Mouse (Mus musculus) embryo, embryonic 11.5 days (tissue): Measurements from ENCODE around the gene Ift81.
"Not testable (repeated sequence)": the region's sequence is repeated elsewhere in the genome, so short reads cannot be mapped to it uniquely, and the experiment has no call there.

Experiments
- DNase-seq: peaks from one replicate; pipeline ENCODE4 v3.0.0-alpha.2; 2012; ENCODE audit warnings: low read depth, low spot score

Ift81 gene

DNA sequence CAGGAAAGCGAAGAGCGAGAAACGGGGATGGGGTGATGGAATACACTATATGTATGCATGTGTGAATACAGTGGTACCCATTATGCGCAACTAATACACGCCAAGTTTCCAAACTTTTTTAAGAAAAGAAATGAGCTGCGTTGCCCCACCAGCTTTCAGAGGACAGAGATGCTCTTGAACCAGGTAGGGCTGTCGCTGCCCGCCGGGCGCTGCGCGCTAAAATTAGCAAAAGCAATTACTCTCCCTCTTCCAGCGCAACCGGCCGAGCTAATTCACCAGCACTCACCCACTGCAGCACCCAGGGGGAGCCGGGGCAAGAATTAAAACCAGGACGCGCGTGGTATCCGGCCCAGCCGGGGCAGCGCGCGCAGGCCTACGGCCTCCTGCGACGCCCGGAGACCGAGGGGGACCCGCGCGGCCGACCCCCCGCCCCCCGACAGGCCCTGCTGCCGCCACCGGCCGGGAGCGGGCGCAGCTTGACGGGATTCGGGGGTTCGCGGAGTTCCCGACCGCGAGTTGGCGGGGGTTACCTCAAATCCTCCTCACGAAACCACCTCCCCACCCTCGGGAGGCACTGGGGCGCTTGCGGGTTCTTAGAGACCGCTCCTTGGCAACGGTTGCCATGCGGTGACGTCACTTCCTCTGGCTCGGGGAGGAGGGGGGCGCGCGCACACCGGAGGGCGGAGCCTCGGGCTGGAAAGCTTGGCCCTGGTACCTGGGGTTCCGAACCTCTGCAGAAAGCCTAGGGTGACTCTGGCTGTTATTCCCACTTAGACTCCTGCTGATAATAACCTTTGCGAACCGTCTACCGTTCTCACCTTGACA, at the start of gene Ift81:
Gene Ift81 (minus strand): TSS at position 611 of the 825 bp plus-strand sequence.
- DNase-seq, result peak; percentile 94

DNA sequence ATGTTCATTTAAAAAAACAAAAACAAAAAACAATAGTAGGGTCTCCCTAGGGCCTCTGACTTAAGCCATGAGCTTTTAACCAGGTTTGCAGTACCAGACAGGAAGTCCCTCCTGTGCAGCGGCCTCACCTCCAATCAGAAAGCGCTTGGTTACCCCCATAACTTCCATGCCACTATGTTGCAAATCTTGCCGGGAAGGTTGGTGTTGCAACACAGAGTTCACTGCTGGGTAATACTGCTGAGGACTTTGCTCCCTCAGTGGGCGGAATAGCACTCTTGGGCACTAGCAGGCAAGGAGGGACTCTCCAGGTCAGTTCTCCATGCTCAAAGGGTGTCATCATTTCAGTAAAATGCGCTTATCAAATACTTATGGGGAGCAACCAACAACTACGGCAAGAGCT, 48.2 kb upstream of the Ift81 start:
- no peak for DNase-seq

DNA sequence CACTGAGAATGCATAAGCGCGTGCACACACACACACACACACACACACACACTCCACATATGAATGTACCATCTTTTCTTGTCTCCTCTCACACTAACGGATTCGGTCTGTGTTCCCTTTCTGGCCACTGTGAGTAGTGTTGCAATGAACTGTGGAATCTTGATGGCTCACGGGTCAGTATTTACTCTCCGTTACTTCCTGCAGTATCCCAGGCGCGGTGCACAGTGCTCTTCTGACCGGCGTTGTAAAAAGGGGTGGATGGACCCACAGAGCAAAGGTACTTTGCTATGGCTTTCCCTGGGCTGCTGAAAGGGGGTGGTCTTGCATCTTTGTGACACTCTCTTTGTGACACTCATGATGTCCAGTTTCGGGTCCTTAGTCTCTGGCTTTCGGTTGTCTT, 42.5 kb upstream of the Ift81 start:
- no peak for DNase-seq

DNA sequence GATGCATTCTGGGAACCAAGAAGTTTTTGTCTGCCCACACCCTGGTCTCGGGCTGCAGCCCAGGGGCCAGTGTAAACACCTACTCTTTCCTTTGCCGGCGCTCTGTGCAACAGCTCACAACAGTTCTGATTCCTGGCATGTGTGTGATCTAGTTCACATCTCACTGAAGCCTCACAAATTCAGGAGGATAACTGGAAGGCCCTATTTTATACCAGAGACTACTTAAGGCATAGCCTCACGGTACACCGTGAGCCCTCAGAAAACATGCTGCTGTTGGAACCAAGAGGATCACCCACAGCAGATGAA, 39.9 kb upstream of the Ift81 start:
- no peak for DNase-seq

DNA sequence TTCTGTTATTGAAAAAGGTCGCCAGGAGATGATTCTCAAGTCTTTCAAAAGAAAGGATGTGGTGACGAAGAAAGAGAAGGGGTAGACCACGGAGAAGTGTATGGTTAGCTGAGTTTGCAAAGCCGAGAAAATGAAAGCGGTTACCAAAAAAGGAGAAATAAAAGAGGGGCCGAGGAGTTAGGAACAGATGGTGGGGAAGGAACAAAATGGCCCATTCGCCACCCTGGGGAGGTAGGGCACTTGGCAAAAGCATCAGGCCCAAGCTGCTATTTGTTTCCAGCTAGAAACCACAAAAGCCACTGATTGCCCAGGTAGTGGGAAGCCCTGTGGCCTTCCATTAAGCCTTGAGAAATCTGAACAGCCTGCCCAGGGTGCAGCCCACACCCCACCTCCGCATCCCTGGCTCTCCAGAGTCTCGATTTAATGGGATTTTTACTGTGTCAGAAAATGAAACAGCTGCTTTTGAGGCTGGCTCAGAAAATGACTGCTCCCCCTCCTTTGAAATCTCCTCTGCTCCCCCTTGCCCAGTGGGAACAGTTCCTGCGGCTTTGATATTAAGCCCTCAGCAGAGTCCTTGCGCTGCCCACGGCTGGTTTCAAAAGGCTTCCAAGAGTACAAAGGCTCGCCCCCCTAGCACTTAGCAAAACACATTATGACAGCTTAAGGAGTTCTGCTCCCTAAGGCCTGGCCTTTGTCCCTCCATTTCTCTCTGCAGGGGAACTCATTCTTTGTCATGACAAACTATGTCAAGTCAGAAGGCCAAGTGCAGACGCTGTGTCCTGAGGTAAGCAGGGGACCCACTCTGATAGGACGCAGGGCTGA, 39.3 kb upstream of the Ift81 start:
- DNase-seq, result no peak

DNA sequence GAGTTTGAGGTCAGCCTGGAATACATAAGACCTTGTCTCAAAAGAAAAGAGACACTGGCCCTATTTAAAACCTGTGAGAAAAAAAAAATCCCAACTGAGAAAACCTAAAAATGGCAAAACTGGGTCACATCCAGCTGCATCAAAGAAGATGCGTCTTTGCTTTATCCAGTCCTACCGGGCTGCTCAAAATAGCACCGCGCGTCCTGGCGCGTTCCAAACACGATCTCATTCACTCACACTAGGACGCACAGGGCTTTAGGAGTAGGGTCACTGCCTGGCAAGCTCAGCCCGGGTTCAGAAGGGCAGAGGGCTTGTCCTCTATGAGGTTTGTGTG, 38.8 kb upstream of the Ift81 start:
- DNase-seq, result no peak

DNA sequence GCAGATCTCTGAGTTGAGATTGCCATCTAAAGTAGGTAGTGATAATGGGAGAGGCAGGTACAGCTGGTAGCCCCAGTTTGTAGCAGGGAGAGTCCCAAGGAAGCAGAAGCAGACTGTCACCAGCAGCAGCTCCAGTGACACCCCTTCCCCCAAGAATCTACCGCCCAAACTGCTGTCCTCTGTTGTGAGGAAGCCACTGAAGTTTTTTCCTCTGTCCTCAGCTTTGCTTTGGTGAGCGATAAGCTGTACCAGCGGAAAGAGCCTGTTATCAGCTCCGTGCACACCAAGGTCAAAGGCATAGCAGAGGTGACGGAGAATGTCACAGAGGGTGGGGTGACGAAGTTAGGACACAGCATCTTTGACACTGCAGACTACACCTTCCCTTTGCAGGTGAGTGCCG, 38.2 kb upstream of the Ift81 start:
- DNase-seq, result no peak

DNA sequence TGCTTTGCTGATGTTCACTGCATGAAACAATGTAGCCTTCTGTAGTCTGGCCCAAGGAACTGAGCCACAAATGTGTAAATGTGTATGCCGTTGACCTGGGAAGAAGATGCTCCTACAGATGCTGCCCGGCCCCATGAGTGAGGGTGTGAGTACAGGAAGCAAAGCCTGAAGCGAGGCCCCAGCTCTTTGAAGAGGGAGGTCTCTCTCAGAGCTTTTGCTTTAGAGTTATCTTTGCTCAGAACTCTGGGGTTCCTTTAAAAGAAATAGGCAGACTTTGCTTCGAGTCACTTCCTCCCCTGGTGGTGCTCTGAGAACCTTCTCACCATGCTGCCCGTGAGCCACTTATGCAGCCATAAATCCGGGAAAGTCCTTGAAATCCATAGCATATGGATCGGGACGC, 35.8 kb upstream of the Ift81 start:
- no peak for DNase-seq

DNA sequence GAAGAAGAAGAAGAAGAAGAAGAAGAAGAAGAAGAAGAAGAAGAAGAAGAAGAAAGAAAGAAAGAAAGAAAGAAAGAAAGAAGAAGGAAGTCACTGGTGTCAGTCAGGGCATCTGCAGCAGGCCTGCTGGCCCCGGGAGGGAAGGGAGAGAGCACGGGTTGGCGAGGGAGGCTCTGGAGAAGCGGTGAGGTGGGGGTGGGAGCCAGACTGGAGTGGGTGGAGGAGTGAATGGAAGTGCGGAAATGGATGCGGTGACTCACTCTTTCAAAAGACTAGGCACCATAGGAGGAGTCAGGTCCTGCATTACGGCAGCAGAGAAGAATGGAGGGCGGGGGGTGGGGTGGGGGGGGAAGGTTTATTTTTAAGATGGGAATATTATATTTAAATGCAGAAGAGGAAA, 34.9 kb upstream of the Ift81 start:
- no peak for DNase-seq

DNA sequence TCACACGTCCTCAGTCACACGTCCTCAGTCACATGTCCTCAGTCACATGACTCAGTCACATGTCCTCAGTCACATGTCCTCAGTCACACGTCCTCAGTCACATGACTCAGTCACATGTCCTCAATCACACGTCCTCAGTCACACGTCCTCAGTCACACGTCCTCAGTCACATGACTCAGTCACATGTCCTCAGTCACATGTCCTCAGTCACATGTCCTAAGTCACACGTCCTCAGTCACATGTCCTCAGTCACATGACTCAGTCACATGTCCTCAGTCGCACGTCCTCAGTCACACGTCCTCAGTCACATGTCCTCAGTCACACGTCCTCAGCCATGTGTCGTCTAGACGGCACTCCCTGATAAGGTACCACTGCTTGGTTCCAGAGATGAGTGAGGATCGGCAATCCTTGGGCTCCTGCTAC, 33.6 kb upstream of the Ift81 start:
- DNase-seq, result not testable (repeated sequence)

DNA sequence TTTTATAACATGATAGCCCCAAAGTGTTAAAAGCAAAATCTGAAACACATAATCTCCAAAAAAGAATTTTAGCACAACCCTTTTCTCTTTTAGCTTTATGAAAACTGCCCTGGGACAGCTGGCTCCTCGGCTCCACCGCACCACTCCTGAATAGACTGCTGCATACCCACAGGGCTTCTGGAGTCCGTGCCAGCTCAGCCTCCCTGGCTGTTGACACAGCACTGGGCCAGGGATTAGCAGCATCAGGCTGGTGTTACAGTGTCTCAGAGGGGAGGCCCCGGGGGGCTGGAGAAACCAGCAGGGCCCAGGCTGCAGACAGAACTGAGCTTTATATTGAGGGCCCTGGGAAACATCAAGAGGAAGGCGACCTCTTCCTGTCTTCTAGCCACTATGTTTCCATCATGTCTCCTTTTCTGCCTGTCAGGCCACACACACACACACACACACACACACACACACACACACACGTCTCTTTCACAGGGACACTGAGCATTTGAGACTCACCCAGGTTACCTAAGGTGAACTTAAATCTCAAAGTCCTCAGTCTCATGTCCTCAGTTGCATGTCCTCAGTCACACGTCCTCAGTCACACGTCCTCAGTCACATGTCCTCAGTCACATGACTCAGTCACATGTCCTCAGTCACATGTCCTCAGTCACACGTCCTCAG, 33.1 kb upstream of the Ift81 start:
- DNase-seq, result no peak

DNA sequence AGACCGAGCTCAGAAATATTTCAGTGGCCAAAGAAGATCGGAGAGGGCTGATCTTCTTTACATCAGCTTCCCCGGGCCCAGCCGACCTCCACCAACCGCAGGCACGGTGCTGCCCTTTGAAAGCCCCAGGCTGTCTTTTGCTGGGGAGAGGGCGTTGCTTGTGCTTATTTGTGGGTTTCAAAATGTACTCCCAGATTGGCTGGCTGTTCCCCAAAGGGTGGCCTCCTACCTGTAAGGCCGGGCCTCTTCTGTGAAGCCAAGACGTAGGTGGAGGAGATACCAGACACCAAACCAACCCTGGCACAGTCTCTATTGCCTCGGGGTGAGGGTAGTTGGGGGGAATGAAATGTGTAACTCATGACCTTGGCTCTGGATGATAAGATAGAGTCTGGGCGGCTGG, 31.7 kb upstream of the Ift81 start:
- no peak for DNase-seq

DNA sequence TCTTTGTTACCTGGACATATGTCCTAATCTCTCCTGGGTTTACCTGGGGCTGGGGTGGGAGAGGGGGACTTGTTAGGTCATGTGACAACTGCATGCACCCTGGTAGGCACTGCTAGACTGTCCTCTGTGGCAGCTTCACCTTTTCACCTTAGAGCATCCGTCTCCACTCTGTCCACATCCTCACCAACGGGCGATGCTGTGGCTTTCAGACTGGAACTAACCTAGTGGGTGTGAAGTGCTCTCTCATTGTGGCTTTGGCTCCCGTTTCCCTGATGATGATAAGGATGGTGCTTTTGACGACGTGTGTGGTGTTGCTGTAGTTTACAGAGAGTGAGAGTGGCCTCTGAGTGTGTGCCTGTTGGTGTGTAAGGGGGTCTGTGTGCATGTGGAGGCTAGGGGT, 31.0 kb upstream of the Ift81 start:
- no peak for DNase-seq

DNA sequence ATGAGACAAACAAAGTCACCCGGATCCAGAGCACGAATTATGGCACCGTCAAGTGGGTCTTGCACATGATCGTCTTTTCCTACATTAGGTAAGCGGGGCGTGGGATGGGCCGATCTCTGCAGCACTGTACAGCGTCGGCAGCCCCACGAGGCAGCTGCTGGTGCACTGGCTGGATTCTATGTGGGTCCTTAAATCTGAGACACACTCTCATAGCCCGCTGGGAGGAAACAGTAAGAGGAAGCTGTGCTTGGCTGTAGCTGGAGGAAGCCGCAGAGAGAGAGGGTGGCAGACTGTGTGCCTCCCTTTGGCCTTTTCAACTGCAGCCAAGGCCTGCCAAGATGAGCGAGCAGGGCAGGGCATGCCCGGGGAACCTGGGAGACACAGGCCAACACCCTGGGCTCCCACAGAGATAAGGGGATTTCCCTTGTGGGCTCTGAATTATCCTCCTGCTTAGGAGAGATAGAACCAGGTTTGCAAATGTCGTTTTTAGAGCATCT, 29.8 kb upstream of the Ift81 start:
- no peak for DNase-seq

DNA sequence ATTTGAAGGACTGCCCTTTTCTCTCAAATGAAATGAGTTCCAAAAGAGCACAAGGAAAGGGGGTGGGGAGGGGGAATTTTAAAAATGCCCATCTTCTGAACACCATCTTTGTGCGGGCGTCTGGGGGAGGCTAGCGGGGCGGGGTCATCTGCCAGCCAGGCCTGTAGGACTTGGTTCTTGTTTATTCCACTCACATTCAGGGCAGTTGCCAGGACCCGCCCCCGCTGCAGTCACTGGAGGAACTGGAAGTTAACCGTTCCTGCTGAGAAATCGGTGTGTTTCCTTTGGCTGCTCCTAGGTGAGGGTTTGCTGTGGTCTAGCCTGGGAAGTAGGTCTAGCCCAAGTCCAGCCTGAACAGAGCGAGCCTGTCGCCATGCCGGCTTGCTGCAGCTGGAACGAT, 29.4 kb upstream of the Ift81 start, which contains the start of gene P2rx7:
Gene P2rx7 (plus strand): TSS at position 211 of the 400 bp plus-strand sequence.
- DNase-seq, result no peak

DNA sequence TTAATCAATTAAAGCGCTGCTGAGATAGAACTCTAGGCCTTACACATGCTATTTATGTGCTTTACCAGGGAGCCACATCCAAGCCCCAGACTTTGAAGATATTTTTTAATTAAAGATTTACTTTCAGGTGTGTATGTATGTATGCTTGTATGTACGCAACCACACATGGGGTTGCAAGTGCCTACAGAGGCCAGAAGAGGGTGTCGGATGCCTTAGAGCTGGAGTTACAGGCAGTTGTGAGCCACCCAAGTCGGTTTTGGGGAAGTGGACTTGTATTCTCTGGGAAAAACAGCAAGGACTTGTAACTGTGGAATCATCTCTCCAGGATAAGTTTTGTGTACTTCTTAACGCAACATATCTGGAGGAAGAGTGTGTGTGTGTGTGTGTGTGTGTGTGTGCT, 25.7 kb upstream of the Ift81 start:
- no peak for DNase-seq

DNA sequence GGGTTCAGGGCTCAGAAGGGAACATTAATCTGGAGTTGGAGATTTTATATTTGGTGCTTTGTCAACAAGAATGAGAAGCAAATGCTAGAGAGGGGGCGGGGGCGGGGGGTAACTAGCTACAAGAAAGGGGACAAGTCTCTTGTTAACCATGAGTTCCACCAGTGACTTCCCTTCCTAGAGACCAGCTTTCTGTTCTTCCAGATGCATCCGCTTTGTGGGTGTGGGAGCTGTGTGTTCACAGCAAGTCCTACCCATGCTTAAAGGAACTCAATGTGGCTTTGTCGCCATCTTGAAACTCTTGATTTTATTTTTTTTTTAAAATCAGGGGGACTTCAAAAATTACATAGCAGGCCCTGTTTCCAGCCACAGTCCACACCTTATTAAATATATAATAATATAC, 25.2 kb upstream of the Ift81 start:
- no peak for DNase-seq

DNA sequence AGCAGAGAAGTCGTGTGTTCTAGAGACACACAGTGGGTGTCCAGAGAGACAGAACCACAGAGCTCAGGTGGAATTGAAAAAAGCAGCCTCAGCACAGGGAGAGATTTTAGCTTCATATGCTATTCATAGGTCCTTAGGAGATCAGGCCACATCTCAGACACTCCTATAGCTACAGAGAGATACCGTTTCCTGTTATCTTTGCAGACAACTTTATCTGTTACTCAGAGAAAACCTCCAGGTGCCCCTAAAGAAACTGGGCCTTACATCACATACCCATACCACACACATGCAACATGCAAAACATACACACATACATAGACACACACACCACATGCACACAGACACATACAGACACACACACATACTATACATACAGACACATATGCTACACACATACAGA, 24.0 kb upstream of the Ift81 start:
- no peak for DNase-seq

DNA sequence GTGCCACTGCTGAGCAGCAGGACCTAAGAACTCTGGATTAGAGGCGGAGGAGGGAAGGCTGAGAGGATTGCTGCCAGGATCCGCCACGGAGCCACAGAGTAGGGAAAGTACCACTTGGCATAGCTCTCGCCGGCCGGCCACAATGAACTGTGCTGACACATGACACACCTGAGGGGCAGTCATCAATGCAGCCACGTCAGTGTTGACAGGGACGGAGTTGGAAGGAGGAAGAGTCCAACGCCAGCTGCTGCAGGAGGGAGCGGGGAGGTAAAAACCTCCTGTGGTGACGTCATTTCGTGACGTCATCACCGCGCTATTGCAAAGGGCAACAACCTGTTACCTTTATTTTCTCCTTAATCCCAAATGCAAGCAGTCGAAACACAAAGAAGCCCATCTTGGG, 22.6 kb upstream of the Ift81 start:
- no peak for DNase-seq

DNA sequence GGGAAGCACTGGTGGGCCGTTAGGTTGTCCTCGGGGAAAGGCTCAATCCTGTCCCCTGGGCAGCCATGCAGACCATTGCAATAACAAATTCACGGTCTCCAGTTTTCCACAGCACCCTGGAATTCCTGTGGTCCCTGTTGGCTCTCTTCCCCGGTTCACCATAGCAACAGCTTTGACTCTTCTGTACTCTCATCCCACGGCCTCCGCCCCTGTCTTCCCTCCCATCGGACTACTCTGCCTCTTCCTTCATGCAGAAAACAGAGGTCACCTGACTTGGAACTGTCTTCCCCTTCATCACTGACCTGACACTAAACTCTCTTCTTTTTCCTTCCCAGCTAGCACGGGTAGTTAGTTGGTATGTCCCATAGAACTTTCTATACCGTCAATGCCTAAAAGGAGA, 22.0 kb upstream of the Ift81 start:
- DNase-seq, result no peak

DNA sequence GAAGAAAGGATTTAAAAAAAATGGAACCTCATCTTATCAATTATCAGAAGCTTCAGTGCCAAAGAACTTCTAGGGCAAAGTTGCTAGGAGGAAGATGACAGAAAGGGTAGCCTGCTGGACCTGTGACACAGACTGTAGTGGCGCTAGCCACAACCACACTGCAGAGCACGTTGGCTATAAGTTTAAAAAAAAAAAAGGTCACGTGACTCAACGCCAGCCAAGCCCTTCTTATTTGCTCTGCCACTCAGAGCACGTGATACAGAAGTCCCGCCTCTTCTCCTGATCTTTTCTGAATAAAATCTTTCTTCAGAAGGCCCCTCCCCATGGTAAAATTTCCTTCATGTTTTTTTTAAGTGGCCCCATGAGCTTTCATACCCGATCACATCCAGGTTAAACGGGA, 20.9 kb upstream of the Ift81 start:
- no peak for DNase-seq

DNA sequence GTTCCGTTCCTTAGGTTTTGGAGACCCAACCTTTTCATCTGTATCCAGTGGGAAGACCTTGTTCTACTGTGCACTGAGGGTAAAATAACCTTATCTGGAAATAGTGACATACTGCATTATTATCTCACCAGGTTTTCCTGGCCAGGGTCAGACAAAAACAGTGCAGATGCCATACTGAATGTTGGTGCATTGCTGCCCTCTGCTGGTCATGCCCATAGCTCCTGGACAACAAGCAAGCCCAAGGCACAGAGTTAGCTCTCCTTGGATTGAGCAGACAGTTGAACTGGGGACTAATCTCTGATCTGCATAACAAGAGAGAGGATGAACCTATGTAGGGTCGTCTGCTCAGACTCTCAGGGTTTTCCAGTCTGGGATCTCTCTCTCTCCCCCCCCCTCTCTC, 12.9 kb upstream of the Ift81 start:
- peak; percentile 82 for DNase-seq
